Mouse (Mus musculus) monocyte, adult 2 months (primary cell): ENCODE data around the gene Arntl2.
"Not testable (repeated sequence)": the region's sequence is repeated elsewhere in the genome, so short reads cannot be mapped to it uniquely, and the experiment has no call there.

Experiments
- DNase-seq, 2 experiments: peaks; one replicate each; pipeline ENCODE4 v3.0.0; 2022; ENCODE audit warnings: low spot score in 2 of 2, low read depth in 1 of 2

Arntl2 gene

DNA sequence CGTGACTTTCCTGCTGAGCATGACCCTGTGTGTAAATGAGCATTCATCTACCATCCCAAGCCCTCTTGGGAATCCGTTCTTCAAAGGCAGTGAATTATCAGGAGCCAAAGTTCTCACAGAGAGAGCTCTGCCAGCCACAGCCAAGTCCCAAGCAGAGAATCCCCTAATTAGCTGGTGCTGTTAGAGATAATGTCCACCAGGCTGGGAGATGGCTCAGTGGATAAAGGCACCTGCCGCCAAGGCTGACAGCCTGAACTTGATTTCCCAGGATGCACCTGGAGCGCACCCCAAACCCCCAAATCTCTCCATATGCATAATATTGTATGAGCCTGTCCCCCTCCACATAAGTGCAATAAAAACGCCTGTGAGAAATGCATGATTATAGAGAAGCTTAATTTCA, 49.5 kb downstream of the Arntl2 start:
- DNase-seq: no peak

DNA sequence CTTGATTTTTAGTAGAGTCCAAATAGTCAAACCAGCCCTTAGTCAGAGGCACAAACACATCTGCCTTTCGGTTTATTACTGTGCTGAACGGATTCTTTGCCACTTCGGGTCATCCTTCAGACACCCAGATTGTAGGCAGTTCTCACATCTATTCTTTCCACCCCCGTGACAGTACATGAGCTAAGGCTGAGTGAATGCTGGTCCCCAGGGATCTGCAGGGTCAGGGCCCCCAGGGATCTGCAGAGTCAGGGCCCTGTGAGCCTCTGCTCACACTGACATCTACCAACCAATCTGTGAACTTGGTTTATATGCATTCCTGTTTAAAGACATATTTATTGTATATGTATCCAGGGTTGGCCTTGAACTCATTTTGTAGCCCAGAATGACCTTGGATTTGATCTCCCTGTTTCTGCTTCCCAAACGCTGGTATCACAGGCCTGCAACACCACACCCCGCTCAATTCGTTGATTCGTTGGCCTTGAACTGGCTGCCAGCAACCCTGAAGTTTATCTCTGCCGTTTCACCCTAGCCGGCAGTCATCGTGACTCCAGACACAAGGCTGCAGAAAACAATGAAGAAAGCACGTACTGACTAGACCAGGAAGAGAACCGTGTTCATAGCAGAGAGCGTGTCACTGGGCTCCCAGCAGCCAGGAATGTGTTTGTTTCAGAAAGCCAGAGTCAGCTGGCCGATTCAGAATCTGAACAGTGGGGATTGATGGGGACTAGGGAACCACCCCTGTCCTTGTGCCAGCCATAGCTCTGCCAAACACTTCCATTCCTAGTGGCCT, 50.3 kb downstream of the Arntl2 start:
- DNase-seq: no peak

DNA sequence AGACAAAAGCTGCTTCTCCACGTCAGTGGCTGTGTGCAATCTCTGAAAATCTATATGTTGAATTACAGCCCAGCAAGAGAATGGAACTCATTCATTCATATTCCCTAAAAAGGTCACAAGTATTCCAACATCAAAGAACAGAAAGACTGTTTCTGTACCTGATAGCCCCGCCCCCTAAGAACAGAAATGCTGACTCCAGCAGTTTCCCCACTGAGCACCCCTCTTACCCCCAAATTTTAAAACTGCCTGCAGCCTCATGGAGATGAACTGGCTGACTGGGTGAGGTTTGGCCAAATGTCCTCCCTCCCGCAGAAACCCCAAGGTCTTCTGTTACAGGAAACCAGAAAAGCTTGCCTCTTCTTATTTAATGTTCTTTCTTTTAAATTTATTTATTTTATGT, 51.5 kb downstream of the Arntl2 start:
- no peak for DNase-seq

DNA sequence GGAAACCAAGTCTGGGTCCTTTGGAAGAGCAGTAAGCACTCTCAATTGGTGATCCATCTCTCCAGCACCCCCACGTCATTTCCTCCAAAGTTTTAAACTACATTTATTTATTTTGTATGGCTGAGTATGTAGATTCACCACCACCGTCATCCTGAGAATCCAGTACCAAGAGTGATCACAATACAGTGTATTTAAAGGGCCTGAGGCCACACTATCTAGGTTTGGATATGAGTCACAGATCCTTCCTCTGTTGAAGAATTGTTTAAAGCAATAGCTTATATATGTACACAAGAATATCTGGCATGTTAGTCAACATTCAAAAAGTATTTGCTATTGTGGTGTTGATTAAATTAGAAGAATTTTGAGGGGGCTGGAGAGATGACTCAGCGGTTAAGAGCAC, 52.4 kb downstream of the Arntl2 start:
- no peak for DNase-seq

DNA sequence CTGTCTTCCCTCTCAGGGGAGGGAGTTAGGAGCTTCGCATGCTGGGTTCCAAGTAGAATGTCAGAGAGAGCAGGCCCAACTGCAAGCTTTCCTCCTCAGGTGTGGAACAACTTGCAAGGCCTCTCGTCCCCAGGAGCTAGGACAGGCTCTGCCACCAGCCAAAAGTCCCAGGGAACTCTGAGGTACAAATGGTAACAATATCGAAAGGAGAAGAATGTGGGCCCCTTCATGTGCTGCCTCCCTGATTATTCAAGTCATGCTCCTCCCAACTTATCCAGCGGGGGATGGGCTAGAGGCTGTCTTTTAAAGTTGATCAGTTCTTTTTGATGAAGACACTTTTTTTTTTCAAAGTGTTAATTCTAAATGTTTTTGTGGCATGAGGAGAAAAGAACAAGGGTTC, 54.2 kb downstream of the Arntl2 start, which contains the start of gene Smco2:
TSS of gene Smco2 (plus strand) at position 55 of the 400 bp plus-strand sequence.
- no peak for DNase-seq

DNA sequence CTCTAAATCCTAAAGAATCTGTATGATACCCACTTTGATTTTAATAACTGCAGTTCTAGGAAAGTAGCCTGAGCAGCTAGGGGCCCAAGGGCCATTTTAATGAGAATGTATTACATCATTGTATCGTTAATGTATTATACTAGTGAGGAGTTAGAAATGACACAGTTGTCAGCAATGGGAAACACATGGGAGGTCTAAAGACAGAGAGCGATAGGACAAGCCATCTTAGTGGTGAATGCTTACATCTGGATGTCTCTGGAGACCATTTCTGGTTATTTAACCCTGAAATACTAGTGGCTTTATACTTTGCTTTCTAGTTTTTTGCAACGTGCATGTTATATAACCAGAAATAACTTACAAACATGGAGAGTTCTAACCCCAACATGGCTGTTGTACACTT, 56.1 kb downstream of the Arntl2 start:
- no peak for DNase-seq

DNA sequence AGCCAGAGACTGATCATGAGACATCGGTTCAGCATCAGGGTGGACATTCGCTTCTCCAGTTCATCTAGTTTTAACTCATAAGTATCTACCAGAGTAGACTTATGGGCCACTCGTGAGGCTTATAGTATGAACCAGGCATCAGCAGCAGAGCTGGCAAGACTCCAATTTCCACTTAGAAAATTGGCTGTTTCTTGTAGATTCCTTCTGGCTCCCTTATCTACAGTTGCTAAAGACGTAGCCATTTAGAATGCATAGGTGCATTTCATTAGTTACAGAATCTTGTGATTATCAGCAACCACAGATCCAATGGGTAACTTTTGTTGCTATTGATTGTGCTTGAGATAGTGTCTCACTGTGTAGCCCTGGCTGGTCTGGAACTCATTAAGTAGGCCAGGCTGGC, 56.9 kb downstream of the Arntl2 start:
- no peak for DNase-seq

- DNase-seq: no peak
Observed at GRCm38 (mm10) chr6:146855185-146855584, 59.3 kb downstream of the Arntl2 start.

- DNase-seq: no peak
Observed at GRCm38 (mm10) chr6:146857386-146857785, 61.5 kb downstream of the Arntl2 start.

DNA sequence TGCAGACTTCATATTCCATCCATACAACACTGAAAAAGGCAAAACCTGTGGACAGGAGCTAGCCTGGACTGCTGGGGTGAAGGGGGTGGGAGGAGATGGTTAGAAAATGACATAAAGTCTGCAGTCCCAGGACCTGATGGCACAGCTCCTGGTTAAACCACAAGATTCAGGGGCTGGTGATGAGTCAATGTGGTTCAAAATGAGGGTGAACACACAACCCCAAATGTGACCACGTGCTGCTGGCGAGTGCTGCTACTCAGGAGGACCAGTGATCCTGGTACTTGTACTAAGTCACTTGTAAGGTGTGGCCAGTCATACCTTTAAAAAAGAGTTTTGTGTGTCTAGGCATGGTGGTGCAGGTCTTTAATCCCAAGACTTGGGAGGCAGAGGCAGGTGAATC, 67.3 kb downstream of the Arntl2 start:
- no peak for DNase-seq

DNA sequence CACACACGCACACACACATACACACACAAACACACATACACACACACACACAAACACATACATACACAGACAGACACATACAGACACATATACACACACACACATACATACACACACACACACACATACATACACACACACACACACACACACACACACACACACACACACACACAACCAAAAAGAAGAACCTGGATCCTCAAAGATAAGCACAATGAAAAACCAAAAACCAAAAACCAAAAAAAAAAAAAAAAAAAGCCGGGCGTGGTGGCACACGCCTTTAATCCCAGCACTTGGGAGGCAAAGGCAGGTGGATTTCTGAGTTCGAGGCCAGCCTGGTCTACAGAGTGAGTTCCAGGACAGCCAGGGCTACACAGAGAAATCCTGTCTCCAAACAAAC, 68.5 kb downstream of the Arntl2 start:
- DNase-seq: not testable (repeated sequence)

DNA sequence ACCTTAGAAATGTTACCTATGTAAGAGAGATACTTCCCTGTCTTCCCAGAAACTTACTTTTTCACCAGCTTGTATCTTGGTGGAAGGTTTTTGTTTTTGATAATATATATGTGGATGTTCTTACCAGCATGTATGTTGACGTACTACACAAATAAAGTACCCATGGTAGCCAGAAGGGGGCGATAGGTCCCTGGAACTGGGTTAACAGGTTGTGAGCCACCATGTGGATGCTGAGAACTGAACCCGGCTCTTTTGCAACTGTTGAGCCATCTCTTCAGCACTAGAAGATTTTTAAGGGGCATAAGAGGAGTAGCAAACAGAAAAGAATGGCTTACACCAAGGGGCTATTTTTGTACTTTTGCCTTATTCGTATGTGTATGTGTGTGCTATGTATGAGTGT, 69.8 kb downstream of the Arntl2 start:
- no peak for DNase-seq

GRCm38 (mm10) chr6:146871975-146872374, 76.1 kb downstream of the Arntl2 start:
- DNase-seq: no peak

DNA sequence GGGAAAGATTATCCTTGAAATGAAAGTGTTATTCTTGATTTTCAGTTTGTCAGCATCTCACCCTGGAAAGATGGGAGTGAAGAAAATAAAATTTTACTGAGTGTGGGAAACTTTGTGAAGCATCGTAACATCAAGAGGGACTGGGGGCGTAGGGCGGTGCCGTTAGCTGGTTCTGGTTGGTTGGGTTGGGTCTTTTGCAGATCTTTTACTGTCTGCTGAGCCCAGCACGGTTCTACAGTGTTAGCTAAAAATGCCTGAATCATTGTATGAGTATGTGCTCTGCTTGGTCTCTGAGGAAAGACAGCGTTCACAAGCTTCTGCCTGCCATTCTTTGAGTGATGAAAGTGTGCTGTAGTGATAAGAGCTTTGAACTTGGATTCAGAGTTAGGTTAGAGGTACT, 78.6 kb downstream of the Arntl2 start:
- DNase-seq: no peak

DNA sequence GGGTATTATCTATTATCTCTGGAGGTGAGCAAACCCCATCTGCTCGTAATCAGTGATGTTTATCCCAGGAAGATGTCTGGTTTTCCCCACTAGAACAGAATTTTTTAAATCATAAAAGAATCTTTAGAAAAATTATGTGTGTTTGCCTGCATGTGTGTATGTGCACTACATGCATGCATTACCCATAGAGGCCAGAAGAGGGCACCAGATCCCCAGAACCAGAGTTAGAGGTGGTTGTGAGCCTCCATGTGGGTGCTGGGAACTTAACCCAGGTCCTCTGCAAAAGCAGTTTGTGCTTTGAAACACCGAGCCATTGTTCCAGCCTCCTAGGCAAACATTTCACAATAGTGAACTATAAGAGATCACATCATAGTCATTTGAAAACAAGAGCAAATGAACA, 81.0 kb downstream of the Arntl2 start:
- no peak for DNase-seq

- no peak for DNase-seq
Observed at GRCm38 (mm10) chr6:146877425-146878045, 81.7 kb downstream of the Arntl2 start.

GRCm38 (mm10) chr6:146878926-146879325, 83.1 kb downstream of the Arntl2 start:
- DNase-seq: no peak

GRCm38 (mm10) chr6:146879856-146880255, 84.0 kb downstream of the Arntl2 start:
- no peak for DNase-seq

DNA sequence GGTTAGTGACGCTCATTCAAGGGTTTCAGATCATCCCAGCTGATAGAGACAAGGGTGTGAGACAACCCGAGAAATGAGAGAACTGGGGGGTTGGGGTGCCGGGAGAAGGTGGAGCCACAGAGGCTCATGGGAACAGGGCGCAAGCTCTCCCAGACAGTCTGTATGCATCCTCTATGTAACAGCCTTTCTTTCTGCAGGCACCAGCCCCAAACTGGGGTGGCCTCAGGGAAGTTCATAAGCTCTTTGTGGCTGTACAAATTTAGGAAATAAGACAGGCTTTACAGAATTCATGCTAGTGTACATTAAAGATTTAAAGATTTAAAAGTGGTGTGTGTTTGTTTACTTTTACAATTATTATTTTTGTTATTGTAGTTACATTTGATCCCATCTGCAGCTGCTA, 84.4 kb downstream of the Arntl2 start:
- DNase-seq: no peak

DNA sequence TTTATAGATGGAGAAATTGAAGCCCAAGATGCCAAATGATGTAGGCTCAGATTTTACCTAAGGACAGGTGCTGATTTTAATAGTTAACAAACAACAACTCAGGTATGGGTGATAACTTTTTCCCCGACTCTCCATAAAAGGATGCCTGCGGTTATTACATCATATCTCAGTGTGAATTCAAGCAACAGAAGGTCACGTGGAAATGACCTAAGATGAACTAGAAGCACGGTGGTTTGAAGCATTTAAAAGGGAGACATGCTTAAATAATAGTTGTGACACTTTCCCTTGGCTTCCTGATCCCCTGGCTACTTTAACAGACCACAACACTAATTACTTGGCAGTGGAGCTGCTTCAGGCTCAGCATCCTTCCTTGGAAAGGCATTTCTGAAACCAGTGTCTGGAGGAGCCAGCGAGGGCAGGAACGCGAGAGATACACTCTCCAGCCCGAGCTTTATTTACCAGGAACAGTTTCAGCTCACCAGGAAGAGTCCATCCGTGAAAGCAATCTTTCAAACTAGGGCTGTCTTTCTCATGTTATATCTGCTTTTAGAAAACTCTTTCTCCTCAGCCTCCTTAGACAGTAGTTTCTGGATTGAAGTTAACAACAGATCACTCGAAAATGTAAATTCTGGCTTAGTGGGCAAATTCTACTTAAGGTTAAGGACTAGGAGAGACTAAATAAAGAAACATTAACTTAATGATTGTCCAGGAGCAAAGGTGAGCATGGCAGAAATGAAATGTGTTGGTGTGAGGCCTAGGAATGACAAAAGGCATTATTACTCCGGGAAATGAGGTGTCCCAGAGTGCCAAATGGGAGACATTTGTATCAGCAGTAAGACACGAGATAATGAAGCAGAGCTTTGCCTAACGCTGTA, 86.3 kb downstream of the Arntl2 start:
- DNase-seq: no peak
